ENCODE assay signal across 10 mouse cellular contexts in the genomic region with DNA sequence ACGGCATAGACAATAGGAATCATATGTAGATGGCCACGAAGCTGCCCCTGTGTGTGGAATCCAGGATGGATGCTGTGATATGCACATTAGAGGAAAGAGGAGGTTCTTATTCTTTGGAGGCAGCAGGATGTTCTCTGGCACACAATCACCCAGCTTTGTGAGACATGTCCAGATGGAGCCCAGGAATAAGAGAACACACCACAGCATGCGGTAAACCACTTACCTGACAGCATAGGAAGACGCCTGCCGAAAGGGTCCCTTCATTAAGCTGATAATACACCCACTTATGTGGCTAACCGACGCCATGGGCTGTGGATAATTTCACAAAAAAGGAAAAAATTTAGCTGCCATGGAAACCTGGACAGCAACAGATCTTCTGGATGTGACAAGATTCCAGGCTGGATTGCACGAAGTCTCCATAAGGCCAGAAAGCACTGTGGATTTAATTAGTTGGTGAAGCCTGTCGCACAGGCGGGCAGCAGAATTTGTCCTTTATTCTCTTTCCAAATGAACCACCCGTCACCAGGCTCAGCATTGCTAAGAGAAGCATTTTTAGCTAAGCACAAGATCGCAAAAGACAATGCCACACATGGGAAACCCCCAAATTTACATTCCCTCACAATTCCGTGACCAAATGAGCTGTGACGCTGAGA.
DNase-seq lines count a peak whose midpoint lies in the region; ATAC-seq and TF ChIP-seq lines count a peak whose summit lies in the region.
"Had no signal": no experiment of that assay in that cellular context is flagged by ENCODE, and none has a peak within 500 bp of the region (broad histone marks: within the 10 kb centered on the region; RNA-seq: fewer than 3 reads in every experiment).

No protein-coding gene starts in this region.

- H3K4me1 ChIP-seq in hindbrain, postnatal 0 days (ENCODE audit: insufficient read depth, low read length): no peaks in the 10 kb centered on the region
- no peaks in the 10 kb centered on the region for H3K4me1 ChIP-seq in hindbrain, embryonic 12.5 days
- H3K4me1 ChIP-seq in lung, postnatal 0 days (ENCODE audit: insufficient read depth, low read depth, low read length): no peaks in the 10 kb centered on the region

- no peak overlapping the region for H3K4me3 ChIP-seq in hindbrain, postnatal 0 days (ENCODE audit: low read length)
- H3K4me3 ChIP-seq in hindbrain, embryonic 12.5 days: no peak overlapping the region
- no peak overlapping the region for H3K4me3 ChIP-seq in lung, postnatal 0 days (ENCODE audit: low read depth, low read length)

- ATAC-seq in hindbrain, postnatal 0 days: no peak
- ATAC-seq in hindbrain, embryonic 12.5 days (ENCODE audit: low FRiP score): no peak
- ATAC-seq in lung, postnatal 0 days: no peak
- ATAC-seq: activated CD4-positive, CD25-positive, alpha-beta regulatory T cell, adult 4 months had no signal

- peak; percentile 53 for DNase-seq in hindbrain, postnatal 0 days (ENCODE audit: low spot score)
- DNase-seq in frontal cortex, adult 2 months (ENCODE audit: extremely low spot score in 1 of 2, low spot score in 1 of 2): peak; percentile 6 to 47
- DNase-seq in layer of hippocampus, postnatal 25 days (ENCODE audit: extremely low spot score in 1 of 2, low spot score in 1 of 2): peak; percentile 16 to 25
- peak; percentile 14 to 22 for DNase-seq in right cerebral cortex, postnatal 36 days (ENCODE audit: low spot score in 2 of 2)
- DNase-seq in ovary, adult 18-20 months (ENCODE audit: low spot score): no peak
- no peak for DNase-seq in lung, postnatal 0 days (ENCODE audit: low spot score)
- DNase-seq: lung, postnatal 4 days had no signal

- peak overlapping the region; percentile 27; the same call in 1 of the 2 replicates for H3K27ac ChIP-seq in hindbrain, postnatal 0 days
- H3K27ac ChIP-seq in hindbrain, embryonic 12.5 days: no peak overlapping the region
- H3K27ac ChIP-seq in lung, postnatal 0 days (ENCODE audit: low read length): no peak overlapping the region

- no peak for TF ChIP-seq CTCF in hindbrain, postnatal 0 days (IDR thresholded peaks at IDR 0.05; ENCODE audit: low read depth)
- no peak for TF ChIP-seq CTCF in lung, postnatal 0 days (IDR thresholded peaks at IDR 0.05)

- H3K9ac ChIP-seq in hindbrain, postnatal 0 days (replicated peaks; ENCODE audit: low read length): no peak overlapping the region
- no peak overlapping the region for H3K9ac ChIP-seq in hindbrain, embryonic 12.5 days
- H3K9ac ChIP-seq in lung, postnatal 0 days (replicated peaks; ENCODE audit: low read depth): no peak overlapping the region

- no peak for TF ChIP-seq EP300 in lung, postnatal 0 days (IDR thresholded peaks at IDR 0.05)

- no peaks in the 10 kb centered on the region for H3K36me3 ChIP-seq in hindbrain, postnatal 0 days (ENCODE audit: insufficient read depth, low read length)
- H3K36me3 ChIP-seq in hindbrain, embryonic 12.5 days: no peaks in the 10 kb centered on the region
- no peaks in the 10 kb centered on the region for H3K36me3 ChIP-seq in lung, postnatal 0 days (ENCODE audit: insufficient read depth, low read length)

- H3K9me3 ChIP-seq in hindbrain, postnatal 0 days (ENCODE audit: low read length): no peaks in the 10 kb centered on the region
- no peaks in the 10 kb centered on the region for H3K9me3 ChIP-seq in hindbrain, embryonic 12.5 days (replicated peaks)
- H3K9me3 ChIP-seq in lung, postnatal 0 days (ENCODE audit: low read length): no peaks in the 10 kb centered on the region

- H3K27me3 ChIP-seq in hindbrain, postnatal 0 days (ENCODE audit: insufficient read depth, low read length): no peaks in the 10 kb centered on the region
- H3K27me3 ChIP-seq in hindbrain, embryonic 12.5 days: no peaks in the 10 kb centered on the region
- H3K27me3 ChIP-seq in lung, postnatal 0 days (replicated peaks; ENCODE audit: insufficient read depth, low read length): no peaks in the 10 kb centered on the region

- 41% methylated on average over 14 of the region's 14 CpGs for WGBS in hindbrain, postnatal 0 days
- 69% methylated on average over 14 of the region's 14 CpGs for WGBS in hindbrain, embryonic 12.5 days
- 86% methylated on average over 14 of the region's 14 CpGs for WGBS in lung, postnatal 0 days

- H3K4me2 ChIP-seq in hindbrain, postnatal 0 days (ENCODE audit: low read depth, low read length): no peak overlapping the region
- no peak overlapping the region for H3K4me2 ChIP-seq in hindbrain, embryonic 12.5 days (replicated peaks)
- no peak overlapping the region for H3K4me2 ChIP-seq in lung, postnatal 0 days (replicated peaks; ENCODE audit: low read depth, low read length)
- H3K4me2 ChIP-seq: liver, embryonic 11.5 days had no signal

Comparison
In these comparisons a context has a peak if more than half of its experiments do, and no peak if none do; other contexts are left out.
1. DNase-seq: peak in hindbrain, postnatal 0 days (single experiment), frontal cortex, adult 2 months (2 of 2), layer of hippocampus, postnatal 25 days (2 of 2) and right cerebral cortex, postnatal 36 days (2 of 2); none in ovary, adult 18-20 months (single experiment) and lung, postnatal 0 days (single experiment).